Mouse (Mus musculus): ENCODE measurements around the gene Barx1.

DNA sequence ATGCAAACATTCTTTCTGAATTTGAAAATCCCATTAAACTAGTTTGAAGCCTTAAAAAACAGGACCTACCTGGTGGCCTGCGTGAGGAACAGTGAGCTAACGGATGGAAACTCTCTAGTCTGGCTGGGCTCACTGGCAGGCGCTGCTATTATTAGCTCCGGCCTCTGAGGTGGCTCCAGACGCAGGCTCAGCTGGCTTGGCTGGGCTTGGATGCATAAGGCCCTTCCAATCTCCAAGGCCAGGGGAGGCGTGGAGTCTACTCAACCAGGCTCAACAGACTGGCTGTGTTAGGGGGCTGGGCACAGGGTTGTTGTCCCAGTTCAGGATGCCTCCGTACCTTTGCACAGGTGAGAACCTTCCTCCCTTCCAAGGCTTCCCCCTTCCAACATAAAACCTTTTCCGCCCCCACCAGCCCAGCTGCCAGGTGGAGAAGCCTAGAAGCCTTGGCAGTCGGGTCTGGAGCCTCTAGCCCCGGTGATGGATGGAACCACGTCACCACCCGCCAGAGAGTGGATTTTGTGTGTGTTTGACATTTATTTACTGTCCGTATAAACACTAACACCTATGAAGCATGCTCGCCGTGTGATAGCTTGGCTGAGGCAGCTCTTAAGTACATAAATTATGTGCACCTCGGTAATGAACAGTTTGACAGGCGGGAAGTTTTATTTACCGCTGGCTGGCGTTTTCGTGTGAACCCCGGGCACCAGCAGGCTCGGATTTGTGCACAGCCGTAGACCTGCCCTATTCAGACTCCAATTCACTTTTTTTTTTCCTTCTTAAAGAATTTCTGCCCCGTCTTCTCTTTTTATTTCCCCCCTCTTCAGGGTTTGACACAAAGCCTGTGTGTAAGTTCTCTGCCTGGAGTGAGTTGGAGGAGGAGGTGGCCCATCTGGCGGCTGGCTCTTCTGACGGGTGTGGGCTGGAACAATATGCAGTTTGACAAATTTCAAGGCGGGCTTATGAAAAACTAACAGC lies 31.6 kb downstream of the Barx1 start:
- TF ChIP-seq CTCF (IDR thresholded peaks at IDR 0.05; ENCODE audit: low read depth) (no peak), EP300 (IDR thresholded peaks at IDR 0.05; ENCODE audit: low read depth) (no peak)

All from liver, embryonic 14.5 days (tissue).